Mouse (Mus musculus) monocyte, adult 5-6 weeks (primary cell): ENCODE results near the gene Sh3bp4. TPM values are rescaled to one million over a fixed set of nuclear protein-coding genes. Genes with fewer than 3 reads are reported as not detected.

ENCODE experiments used
- ATAC-seq: fragments of 153-309, 156-312 bp; replicated peaks from 2 replicates; pipeline ENCODE4 v1.8.0; 2017; ENCODE audit warnings: mild to moderate bottlenecking; ENCODE audit not compliant: low TSS enrichment, insufficient number of reproducible peaks, severe bottlenecking, poor library complexity, low FRiP score
- total RNA-seq: library from RNA; stranded (forward); fragments of 200-1000, 200-491, 200-594 nt; gene quantifications from 3 replicates; pipeline ENCODE4 v1.2.3, GENCODE M21; 2017

Gene Sh3bp4
- total RNA-seq, 1 experiment from 2014 or later = 2.0 TPM

DNA sequence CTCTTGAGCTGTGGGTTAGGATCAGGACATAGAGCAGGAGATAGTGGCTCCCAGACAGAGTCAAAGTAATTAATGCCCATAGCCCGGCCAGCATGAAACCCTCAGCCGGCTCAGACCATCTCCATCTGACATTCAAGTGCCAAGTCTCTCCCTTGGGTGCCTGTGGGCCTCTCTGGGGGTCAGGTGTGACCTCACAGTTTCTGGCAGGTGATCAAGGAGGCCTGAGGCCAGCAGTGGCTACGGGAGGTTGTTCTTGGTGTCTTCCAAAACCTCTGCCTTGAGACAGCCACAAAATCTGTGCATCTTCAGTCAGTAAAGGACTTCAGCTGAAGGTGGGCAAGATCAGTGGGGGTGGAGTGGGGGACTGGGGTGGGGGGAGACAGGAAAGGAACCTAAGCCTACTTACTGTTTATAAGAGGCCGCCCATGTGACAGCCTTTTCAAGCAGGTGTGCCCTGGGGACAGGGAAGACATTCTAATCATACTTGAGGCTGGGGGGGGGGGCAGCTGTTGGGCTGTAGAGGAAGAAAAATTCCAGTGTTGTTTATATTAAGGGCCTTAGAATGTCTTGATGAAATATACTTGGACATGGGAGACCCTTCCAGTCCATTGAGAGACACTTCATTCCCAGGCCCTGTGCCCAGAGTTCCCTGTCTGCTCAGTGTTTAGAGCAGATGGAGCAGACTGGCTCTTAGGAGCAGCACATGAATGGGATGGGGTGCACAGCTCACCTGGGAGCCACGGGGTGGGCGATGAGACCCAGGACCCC is 40.7 kb downstream of the Sh3bp4 start:
- no peak for ATAC-seq

- ATAC-seq = no peak
These were observed 42.3 kb downstream of the Sh3bp4 start for GRCm38 (mm10) chr1:89112544-89112943.

GRCm38 (mm10) chr1:89113731-89114130 is 43.5 kb downstream of the Sh3bp4 start:
- ATAC-seq = no peak

- ATAC-seq = no peak
These were observed 46.8 kb downstream of the Sh3bp4 start for GRCm38 (mm10) chr1:89117062-89117461.

DNA sequence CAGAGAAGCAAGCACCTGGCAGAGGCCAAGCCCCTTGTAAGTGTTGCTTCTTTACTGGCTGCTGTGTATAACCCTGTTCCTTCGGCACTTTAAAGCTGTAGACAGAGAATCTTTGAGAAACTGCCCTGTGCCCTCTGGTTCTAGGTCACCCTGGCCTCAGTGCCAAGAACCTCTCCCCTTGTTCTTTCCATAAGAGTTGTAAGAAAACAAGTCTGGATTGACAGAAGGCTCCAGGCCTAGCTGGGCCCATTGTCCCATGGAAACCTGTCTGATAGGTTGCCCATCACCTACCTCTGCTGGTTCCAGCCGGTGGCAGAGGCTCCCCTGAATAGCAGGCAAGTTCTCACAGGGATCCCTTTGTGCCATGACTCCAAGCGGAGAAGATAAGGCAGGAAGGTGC is 47.9 kb downstream of the Sh3bp4 start:
- no peak for ATAC-seq

- no peak for ATAC-seq
These were observed 48.6 kb downstream of the Sh3bp4 start for GRCm38 (mm10) chr1:89118836-89119235.

GRCm38 (mm10) chr1:89120290-89120689 is 50.1 kb downstream of the Sh3bp4 start:
- ATAC-seq = no peak

DNA sequence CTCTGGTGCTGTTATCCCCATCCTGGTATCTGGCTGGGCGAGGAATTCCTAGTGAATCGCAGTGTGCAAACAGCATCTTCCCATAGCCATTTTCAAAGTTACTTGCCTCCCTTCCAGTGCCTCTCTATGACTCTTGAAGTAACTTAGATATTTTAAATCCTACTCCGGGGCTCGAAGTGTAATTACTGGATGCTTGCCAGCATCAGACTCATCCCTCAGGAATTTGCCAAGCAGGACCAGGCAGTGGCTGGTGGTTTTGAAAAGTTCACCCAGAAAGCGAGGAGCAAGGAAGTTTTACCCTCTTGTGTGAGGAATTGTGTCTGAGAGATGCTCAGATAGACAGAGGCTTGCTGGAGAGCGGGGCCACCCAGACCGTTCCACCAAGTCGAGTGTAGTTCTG is 51.3 kb downstream of the Sh3bp4 start:
- no peak for ATAC-seq

DNA sequence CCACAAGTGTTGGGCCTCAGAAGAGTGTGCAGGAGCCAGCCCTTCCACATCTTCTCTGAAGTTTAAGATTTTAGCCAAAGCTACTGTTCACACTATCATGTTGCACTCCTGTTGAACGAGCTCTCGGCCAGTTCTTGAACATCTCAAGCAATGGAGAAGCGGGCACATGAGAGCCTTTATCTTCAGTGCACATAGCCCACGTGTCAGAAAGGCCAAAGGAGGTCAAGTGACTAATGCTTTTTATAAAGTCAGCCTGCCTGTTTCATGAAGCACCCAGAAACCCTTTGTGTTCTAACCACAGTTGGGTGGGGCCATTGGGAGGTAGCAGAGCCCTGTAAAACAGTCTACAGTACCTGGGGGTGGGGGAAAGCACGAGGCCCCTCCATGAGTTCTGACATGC is 52.2 kb downstream of the Sh3bp4 start:
- ATAC-seq = no peak

DNA sequence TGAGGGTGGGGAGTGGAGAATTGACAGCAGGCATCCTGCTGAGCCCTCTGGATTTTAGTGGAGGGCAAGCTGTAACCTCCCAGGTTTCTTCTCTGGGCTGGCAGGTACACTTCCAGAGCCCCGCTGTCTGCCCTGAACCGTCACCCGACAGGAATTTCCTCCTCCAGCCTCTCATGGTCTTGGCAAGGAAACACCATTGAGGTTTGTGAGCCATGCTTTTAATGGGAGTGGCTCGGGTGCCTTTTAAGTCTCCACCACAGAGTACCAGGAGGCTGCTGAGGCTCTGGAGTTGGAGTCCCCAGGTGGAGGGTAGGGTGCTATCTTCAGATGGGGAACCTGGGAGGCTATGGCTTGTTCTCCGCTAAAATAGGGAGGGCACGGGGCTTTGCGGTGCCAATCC is 53.9 kb downstream of the Sh3bp4 start:
- no peak for ATAC-seq

DNA sequence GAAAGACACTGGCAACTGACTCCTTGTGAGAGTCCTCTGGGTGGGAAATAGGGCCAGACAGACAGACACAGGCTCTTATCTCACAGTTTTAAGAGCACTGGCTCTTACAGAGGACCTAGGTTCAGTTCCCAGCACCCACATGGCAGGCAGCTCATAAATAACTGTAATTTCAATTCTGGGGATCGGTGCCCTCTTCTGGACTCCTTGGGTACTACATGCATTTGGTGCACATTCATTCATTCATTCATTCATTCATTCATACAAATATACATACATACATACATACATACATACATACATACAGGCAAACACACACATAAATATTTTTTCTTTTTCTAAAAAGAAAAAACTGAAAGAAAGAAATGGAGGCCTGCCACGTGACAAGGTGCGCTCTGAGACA is 56.9 kb downstream of the Sh3bp4 start:
- no peak for ATAC-seq

DNA sequence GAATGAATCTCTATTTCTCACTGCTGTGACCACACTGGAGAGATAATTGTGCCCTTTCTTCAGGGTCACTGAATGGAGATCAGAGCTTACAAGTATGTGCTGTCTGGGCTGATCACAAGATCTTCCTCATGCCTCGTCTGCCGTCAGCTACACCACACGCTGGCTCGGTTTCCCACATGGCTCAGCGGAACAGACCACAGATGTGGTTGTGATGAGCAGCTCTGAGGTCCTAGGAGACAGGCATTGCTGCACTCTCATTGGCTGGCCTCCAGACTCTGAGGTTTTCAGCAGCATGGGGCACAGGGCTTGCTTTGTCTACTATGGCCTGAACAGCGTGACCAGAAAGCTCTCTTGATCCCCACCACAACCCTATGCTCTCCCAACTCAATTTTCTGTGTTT is 60.2 kb downstream of the Sh3bp4 start:
- ATAC-seq = no peak

- no peak for ATAC-seq
These were observed 60.9 kb downstream of the Sh3bp4 start for GRCm38 (mm10) chr1:89131018-89131540.

DNA sequence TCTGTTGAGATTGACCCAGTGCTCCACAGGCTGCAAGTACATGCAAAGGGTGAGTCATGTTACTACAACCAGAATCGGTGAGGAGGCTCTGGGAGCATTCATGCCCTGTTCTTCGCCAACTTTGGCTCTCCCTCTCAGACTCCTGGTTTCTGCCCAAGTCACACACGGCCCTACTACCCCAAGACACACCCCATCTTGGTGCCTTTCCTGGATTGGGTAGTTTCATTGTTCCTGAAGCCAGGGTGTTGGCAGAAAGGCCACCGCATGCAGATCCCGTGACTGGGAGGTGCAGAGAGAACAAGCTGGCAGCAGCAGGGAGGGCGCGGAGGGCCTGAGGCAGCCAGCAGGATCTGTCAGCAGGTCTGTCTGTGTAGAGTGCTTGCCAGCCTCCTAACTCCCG is 61.5 kb downstream of the Sh3bp4 start:
- no peak for ATAC-seq

DNA sequence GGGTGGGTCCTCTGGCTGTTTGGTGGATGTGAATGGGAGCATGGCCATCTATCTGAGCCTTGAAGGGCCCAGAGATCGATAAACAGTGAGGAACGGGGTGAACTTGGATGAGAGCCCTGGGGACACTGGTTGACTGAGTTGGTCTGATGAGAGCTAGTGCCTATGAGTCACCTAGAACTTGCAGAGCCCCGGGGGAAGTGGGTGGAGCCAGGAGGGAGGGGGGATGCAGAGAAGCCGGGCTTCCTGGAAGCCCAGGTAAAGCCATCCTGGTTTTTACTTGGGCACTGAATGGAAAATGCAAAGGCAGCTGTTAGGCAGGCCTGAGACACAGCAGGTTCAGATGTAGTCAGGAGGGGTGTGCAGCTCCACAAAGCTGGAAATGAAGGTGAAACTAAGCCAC is 63.1 kb downstream of the Sh3bp4 start:
- ATAC-seq = no peak

GRCm38 (mm10) chr1:89133717-89134116 is 63.5 kb downstream of the Sh3bp4 start:
- no peak for ATAC-seq

- no peak for ATAC-seq
These were observed 66.0 kb downstream of the Sh3bp4 start for GRCm38 (mm10) chr1:89136089-89136811.

- ATAC-seq = no peak
These were observed 67.0 kb downstream of the Sh3bp4 start for GRCm38 (mm10) chr1:89137086-89137816.

DNA sequence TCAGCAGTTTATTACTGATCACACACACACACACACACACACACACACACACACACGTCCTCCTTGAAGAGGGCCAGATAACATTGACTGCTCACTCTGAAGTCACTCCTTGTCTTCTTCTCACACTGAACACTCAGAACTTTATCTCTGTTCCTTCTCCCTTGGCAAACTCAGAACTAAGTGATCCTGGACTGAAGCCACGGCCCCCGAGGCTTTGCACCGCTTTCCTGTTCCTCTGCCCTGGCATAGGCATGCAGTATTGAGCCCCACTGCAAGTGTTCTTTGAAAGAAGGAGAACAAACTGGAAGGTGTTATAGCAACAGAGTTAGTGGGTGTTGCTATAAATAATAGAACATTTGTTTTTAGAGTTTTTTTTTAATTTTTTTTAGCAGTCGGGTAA is 68.1 kb downstream of the Sh3bp4 start:
- no peak for ATAC-seq
